Mouse (Mus musculus) hindbrain, embryonic 13.5 days (tissue): ENCODE measurements around the gene Apobec4. TPM values are rescaled to one million over a fixed set of nuclear protein-coding genes. Genes with fewer than 3 reads are reported as not detected.

ENCODE experiments used
- ATAC-seq: fragments of 200-750 bp; cut with Nextera tagmentation; 2 replicates; pipeline ENCODE4 v1.8.0; 2017; ENCODE audit warnings: moderate TSS enrichment; ENCODE audit not compliant: low FRiP score
- H3K27ac ChIP-seq: fragments of 300-500 bp; sonication (generic); 2 replicates; pipeline ENCODE4 v1.5.1; 2015; ENCODE audit warnings: inconsistent platforms, mild to moderate bottlenecking, moderate library complexity
- H3K27me3 ChIP-seq: fragments of 300-500 bp; sonication (generic); 2 replicates; pipeline ENCODE4 v1.6.1; 2015; ENCODE audit warnings: mild to moderate bottlenecking, inconsistent platforms
- H3K36me3 ChIP-seq: fragments of 300-500 bp; sonication (generic); 2 replicates; pipeline ENCODE4 v1.6.1; 2015; ENCODE audit warnings: mild to moderate bottlenecking, inconsistent platforms
- H3K4me1 ChIP-seq: fragments of 300-500 bp; sonication (generic); replicated peaks from 2 replicates; pipeline ENCODE4 v1.6.1; 2015; ENCODE audit warnings: inconsistent platforms
- H3K4me2 ChIP-seq: fragments of 300-500 bp; sonication (generic); 2 replicates; pipeline ENCODE4 v1.6.1; 2015; ENCODE audit warnings: inconsistent platforms, mild to moderate bottlenecking, moderate library complexity
- H3K4me3 ChIP-seq: fragments of 300-500 bp; sonication (generic); 2 replicates; pipeline ENCODE4 v1.5.1; 2015; ENCODE audit warnings: mild to moderate bottlenecking, inconsistent platforms
- H3K9ac ChIP-seq: fragments of 300-500 bp; sonication (generic); 2 replicates; pipeline ENCODE4 v1.6.1; 2015; ENCODE audit warnings: mild to moderate bottlenecking, inconsistent platforms
- H3K9me3 ChIP-seq: fragments of 300-500 bp; sonication (generic); 2 replicates; pipeline ENCODE4 v1.6.1; 2016; ENCODE audit warnings: inconsistent platforms
- WGBS: fragments of 180-500 bp; shearing (Covaris S2); methylation state at CpG from one replicate; pipeline ENCODE4 v1.1.7; 2015; 5-methylcytosine and 5-hydroxymethylcytosine counted together
- polyA plus RNA-seq: library from polyadenylated mRNA; unstranded; fragments of >200 nt; fragmentation: Nextera tagmentation; extraction: Ambion mirVana; gene quantifications from 2 replicates; pipeline ENCODE4 v1.2.1, GENCODE M21; 2015

The Apobec4 gene
- not detected in 2 replicates for polyA plus RNA-seq

- WGBS = 67% methylated on average over 13 of the region's 13 CpGs
- Histone ChIP-seq H3K4me1 (peaks cover 12% of the 10 kb centered on the region), H3K27me3 (no peaks in the 10 kb centered on the region), H3K27ac (0 out of 2 replicates have a peak within 1 kb of the TSS, but pooled peaks have one; percentile 8), H3K36me3 (no peaks in the 10 kb centered on the region), H3K4me2 (no peak within 1 kb of the TSS), H3K9ac (no peak within 1 kb of the TSS), H3K4me3 (no peak within 1 kb of the TSS), H3K9me3 (no peaks in the 10 kb centered on the region)
- ATAC-seq = no peak
These were observed at the start of gene Apobec4 for GRCm38 (mm10) chr1:152750312-152750965. Gene Apobec4, plus strand, starts transcription at chr1:152750551.

DNA sequence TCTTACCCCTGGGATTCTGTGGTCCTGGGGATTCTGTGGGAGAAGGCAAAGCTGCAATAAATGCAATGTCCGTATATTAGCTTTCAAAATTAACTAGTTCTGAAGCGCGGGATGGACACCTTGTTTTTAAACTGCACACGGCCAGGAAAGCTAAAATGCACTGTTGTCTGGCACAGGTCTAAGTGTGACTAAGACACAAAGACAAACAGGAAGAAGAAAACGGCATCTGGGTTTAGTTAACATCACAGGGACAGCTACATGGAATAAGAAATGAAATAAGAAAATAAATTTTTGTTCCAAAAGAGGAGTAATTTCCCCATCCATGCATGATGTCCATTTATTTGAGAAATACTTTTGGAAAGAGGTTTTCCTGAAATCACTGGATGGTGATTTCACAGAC is 49.3 kb upstream of the Apobec4 start:
- no peak overlapping the region for H3K4me2 ChIP-seq
- 90% methylated on average over 5 of the region's 5 CpGs for WGBS
- no peak overlapping the region for H3K4me3 ChIP-seq
- no peaks in the 10 kb centered on the region for H3K36me3 ChIP-seq
- H3K27ac ChIP-seq = no peak overlapping the region
- no peaks in the 10 kb centered on the region for H3K9me3 ChIP-seq
- H3K4me1 ChIP-seq = peaks cover 13% of the 10 kb centered on the region
- no peaks in the 10 kb centered on the region for H3K27me3 ChIP-seq
- no peak for ATAC-seq
- no peak overlapping the region for H3K9ac ChIP-seq

DNA sequence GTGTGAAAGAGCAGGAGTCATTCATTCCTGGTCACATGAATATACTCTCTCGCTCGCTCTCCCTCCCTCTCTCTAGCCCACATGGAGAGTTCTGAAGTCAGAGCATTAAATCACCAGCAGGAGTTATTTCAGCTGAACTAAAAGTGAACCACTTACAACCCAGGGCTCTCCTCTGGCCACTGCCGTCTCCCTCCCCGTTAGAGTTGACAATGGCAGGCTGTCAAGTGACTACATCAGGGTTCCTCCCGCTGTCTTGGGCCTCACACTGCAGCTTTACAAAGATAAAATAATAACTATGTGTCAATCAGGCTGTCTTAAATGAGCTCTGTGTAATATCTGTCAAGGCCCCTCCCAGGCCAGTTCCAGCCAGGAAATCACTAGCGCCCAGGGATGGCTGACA is 47.4 kb upstream of the Apobec4 start:
- H3K36me3 ChIP-seq = no peaks in the 10 kb centered on the region
- H3K9ac ChIP-seq = no peak overlapping the region
- no peak for ATAC-seq
- no peaks in the 10 kb centered on the region for H3K27me3 ChIP-seq
- H3K4me1 ChIP-seq = peaks cover 13% of the 10 kb centered on the region
- H3K27ac ChIP-seq = no peak overlapping the region
- no peak overlapping the region for H3K4me3 ChIP-seq
- no peak overlapping the region for H3K4me2 ChIP-seq
- 37% methylated on average over 6 of the region's 6 CpGs for WGBS
- H3K9me3 ChIP-seq = no peaks in the 10 kb centered on the region

DNA sequence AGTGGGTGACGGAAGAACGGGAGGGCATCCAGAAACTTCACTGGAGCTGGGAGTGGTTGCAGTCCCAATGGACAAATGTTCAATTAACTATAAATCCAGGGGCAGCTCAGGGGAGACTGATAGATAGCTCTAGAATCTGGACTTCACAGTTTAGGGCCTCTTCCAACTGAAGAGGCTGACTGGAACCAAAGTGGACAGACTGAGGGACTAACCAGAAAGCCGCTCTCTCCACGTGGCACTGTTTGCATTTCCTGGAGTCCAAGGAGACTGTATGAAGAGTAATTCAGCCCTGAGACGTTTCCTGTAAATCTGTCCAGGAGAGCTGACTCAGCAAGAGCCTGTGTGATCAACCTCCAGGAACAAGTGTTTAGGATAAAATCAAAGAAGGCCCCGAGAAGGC is 46.4 kb upstream of the Apobec4 start:
- Histone ChIP-seq H3K4me2 (no peak overlapping the region), H3K36me3 (no peaks in the 10 kb centered on the region), H3K4me3 (no peak overlapping the region), H3K27ac (no peak overlapping the region), H3K9me3 (no peaks in the 10 kb centered on the region), H3K27me3 (no peaks in the 10 kb centered on the region), H3K9ac (no peak overlapping the region), H3K4me1 (peaks cover 13% of the 10 kb centered on the region)
- WGBS = 72% methylated on average over 6 of the region's 6 CpGs
- ATAC-seq = no peak

DNA sequence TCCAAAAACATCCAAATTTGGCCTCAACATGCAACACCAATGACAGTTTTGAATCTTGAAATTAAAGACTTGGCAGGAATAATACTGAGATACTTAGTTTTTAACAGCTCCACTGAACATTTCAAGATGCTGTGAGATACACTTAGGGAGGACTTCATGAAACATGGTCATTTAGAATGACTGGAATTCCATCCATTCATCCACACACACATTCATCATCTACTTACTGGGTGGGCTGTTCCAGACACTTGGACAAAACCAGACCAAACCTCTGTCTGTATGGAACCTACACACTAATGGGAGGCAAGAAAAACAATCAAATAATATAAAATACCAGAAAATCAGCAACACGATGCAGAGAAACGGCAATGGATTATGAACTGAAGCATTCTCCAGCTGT is 42.8 kb upstream of the Apobec4 start:
- H3K9ac ChIP-seq = no peak overlapping the region
- H3K4me3 ChIP-seq = no peak overlapping the region
- no peaks in the 10 kb centered on the region for H3K27me3 ChIP-seq
- no peak overlapping the region for H3K27ac ChIP-seq
- H3K4me2 ChIP-seq = no peak overlapping the region
- WGBS = 92% methylated on average over 2 of the region's 2 CpGs
- no peaks in the 10 kb centered on the region for H3K36me3 ChIP-seq
- no peaks in the 10 kb centered on the region for H3K9me3 ChIP-seq
- no peak for ATAC-seq
- H3K4me1 ChIP-seq = peaks cover 13% of the 10 kb centered on the region

DNA sequence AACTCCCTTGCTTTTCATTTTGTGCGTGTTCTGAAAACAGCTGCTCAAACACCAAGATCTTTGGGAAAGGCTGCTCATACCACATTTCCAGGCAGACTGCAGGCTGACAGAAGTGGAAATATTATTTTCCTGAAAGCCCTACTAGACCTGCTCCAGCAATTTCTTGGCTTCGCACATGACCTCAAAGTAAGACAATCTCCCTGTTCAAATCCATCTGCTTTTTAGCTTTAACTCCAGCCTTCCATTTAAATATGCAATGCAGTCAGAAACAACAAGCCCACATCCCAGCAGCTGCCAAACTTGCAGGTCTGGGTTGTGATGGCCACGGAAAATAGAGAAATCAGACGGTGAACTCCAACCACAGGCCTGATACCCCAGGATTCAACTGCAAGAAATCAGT is 39.3 kb upstream of the Apobec4 start:
- 95% methylated on average over 4 of the region's 4 CpGs for WGBS
- Histone ChIP-seq H3K36me3 (no peaks in the 10 kb centered on the region), H3K9me3 (no peaks in the 10 kb centered on the region), H3K9ac (no peak overlapping the region), H3K27me3 (no peaks in the 10 kb centered on the region), H3K27ac (no peak overlapping the region), H3K4me1 (0 out of 2 replicates have a peak, but pooled peaks cover 2% of the 10 kb centered on the region), H3K4me2 (no peak overlapping the region), H3K4me3 (no peak overlapping the region)
- no peak for ATAC-seq

GRCm38 (mm10) chr1:152713924-152714323 is 36.4 kb upstream of the Apobec4 start:
- 80% methylated on average over 4 of the region's 4 CpGs for WGBS
- Histone ChIP-seq H3K4me2 (no peak overlapping the region), H3K27ac (no peak overlapping the region), H3K4me3 (no peak overlapping the region), H3K4me1 (0 out of 2 replicates have a peak, but pooled peaks cover 2% of the 10 kb centered on the region), H3K9me3 (no peaks in the 10 kb centered on the region), H3K9ac (no peak overlapping the region), H3K27me3 (no peaks in the 10 kb centered on the region), H3K36me3 (no peaks in the 10 kb centered on the region)
- no peak for ATAC-seq

DNA sequence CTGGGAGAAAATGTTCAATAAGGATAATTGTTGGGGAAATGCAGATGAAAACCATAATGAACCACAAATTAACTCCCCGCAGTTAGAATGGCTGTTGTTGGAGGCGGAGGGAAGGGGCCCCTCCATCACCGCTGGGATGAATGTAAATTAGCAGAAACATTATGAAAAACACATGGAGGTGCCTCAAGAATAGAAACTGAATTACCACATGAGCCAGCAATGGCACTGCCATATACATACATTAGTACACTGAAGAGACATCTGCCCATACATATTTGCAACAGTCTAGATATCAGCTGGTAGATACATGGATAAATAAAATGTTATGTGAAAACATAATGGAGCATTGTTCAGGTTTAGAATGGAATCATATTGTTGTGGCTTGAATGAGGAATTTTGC is 35.9 kb upstream of the Apobec4 start:
- 69% methylated on average over 3 of the region's 3 CpGs for WGBS
- ATAC-seq = no peak

DNA sequence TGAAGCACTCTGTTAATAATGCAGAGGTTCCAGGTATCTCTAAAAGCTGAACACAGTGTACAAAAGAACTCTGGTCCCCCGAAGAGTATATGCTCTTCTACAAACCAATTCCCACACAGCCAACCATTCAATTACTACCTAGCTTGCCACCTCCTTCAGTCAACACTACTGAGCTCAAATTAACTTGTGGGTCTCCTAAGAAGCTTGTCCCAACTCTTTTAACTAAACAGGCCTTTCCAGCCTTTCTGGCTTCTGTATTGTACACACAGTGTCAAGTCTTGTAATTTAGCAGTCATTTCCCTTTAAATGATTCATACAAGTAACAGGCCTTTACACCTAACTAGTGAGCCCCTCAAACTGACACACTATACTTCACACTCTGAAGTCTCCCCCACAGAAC is 33.0 kb upstream of the Apobec4 start:
- H3K4me2 ChIP-seq = no peak overlapping the region
- no peaks in the 10 kb centered on the region for H3K27me3 ChIP-seq
- 0 out of 2 replicates have a peak, but pooled peaks cover 2% of the 10 kb centered on the region for H3K4me1 ChIP-seq
- no peaks in the 10 kb centered on the region for H3K9me3 ChIP-seq
- ATAC-seq = no peak
- WGBS = 88% methylated on average over 1 of the region's 1 CpGs
- H3K36me3 ChIP-seq = no peaks in the 10 kb centered on the region
- H3K4me3 ChIP-seq = no peak overlapping the region
- H3K9ac ChIP-seq = no peak overlapping the region
- no peak overlapping the region for H3K27ac ChIP-seq

More for the DNA sequence above, 35.9 kb upstream of the Apobec4 start:
- Histone ChIP-seq H3K36me3 (no peaks in the 10 kb centered on the region), H3K9me3 (no peaks in the 10 kb centered on the region), H3K27ac (peak overlapping the region; percentile 14; the same call in 1 of the 2 replicates), H3K4me1 (0 out of 2 replicates have a peak, but pooled peaks cover 2% of the 10 kb centered on the region), H3K27me3 (no peaks in the 10 kb centered on the region), H3K9ac (no peak overlapping the region), H3K4me3 (no peak overlapping the region), H3K4me2 (no peak overlapping the region)

DNA sequence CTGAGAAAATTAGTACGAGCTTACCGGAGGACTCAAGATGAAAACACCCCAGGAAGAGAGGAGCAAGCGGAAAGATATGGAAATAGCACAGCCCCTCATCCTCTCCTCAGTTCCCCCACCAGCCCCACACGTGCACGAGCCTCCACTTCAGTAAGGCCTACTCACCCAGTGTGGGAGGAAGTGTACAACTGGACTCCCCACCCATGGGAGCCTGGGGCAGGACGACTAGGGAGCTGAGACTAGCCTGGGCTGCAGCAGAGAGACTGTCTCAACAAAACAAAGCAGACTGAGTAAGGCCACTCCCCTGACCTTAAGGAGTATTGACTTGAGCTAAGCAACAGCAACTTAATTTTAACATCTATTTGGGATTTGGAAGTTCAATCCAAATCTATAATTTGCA is 32.2 kb upstream of the Apobec4 start:
- no peaks in the 10 kb centered on the region for H3K27me3 ChIP-seq
- no peak for ATAC-seq
- H3K36me3 ChIP-seq = no peaks in the 10 kb centered on the region
- H3K4me3 ChIP-seq = no peak overlapping the region
- H3K9me3 ChIP-seq = no peaks in the 10 kb centered on the region
- H3K27ac ChIP-seq = no peak overlapping the region
- WGBS = 68% methylated on average over 6 of the region's 6 CpGs
- H3K4me1 ChIP-seq = 0 out of 2 replicates have a peak, but pooled peaks cover 2% of the 10 kb centered on the region
- H3K9ac ChIP-seq = no peak overlapping the region
- no peak overlapping the region for H3K4me2 ChIP-seq

DNA sequence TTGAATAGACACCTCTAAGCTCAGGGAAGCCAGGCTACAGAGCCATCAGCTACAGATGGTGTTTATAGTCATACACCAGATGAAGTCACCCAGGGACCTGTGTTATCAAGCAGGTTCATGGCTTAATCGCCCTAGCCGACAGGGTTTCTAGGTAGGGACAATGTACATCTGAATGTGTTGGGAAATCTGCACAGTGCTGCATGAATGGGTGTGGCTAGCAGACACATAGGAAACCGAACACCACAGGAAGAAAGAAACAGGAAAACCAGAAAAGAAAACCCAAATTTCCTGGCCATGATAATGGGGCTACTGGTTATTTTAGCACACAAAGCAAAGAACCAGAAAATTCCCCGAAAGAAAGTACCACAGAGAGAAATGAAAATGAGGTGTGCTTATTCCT is 29.4 kb upstream of the Apobec4 start:
- Histone ChIP-seq H3K9ac (no peak overlapping the region), H3K27me3 (no peaks in the 10 kb centered on the region), H3K4me3 (no peak overlapping the region), H3K36me3 (no peaks in the 10 kb centered on the region), H3K4me2 (no peak overlapping the region), H3K4me1 (no peaks in the 10 kb centered on the region), H3K9me3 (no peaks in the 10 kb centered on the region), H3K27ac (no peak overlapping the region)
- 87% methylated on average over 4 of the region's 4 CpGs for WGBS
- no peak for ATAC-seq

DNA sequence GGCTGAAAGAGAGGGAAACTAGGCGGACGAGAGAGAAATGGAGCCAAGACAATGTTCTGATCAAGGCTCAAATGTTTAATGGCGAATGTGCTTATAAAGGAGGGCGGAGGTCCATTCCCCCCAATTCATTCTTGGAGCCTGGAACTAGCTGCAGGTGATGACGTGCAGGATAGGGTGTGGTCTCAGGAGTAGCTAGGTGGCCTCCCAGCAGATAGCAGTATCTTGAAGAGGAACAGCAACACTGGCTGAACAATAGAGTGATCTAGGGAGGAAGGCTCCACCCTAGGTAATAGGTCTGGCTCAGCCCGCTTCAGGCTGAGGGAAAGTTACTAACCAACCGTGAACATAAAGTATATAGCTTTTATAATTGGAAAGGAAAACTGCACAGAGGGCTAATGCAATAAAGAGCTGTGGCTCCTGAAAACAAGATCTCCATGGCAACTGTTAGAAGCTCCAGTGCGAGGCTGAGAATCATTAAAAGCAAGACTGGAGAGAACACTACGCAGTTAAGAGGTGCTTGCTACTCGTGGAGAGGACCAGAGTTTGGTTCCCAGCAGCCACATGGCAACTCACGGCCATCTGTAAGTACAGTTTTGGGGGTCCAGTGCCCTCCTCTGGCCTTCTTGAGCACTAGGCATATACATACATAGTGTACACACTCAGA is 28.7 kb upstream of the Apobec4 start:
- H3K27ac ChIP-seq = no peak overlapping the region
- H3K9ac ChIP-seq = no peak overlapping the region
- no peak overlapping the region for H3K4me2 ChIP-seq
- no peaks in the 10 kb centered on the region for H3K4me1 ChIP-seq
- WGBS = 83% methylated on average over 11 of the region's 11 CpGs
- no peaks in the 10 kb centered on the region for H3K9me3 ChIP-seq
- no peaks in the 10 kb centered on the region for H3K27me3 ChIP-seq
- no peak for ATAC-seq
- no peaks in the 10 kb centered on the region for H3K36me3 ChIP-seq
- H3K4me3 ChIP-seq = no peak overlapping the region

DNA sequence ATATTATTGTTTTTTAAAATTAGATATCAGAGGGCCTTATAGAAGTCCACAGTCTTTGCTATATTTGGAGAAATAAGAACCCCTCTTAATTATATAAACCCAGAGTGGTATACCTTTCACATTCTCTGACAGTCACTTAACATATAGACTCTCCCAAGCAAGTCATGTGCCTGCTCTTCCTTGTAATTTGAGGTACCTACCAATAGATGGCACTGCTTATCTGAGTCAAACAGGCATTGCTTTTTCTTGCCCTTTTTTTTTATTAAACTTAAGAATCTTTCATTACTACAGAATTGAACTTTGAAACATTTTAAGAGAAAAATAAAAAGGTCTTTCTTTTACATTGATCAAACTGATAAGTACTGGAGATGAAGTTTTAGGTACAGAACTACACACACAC is 26.1 kb upstream of the Apobec4 start:
- H3K9me3 ChIP-seq = no peaks in the 10 kb centered on the region
- H3K4me2 ChIP-seq = no peak overlapping the region
- no peaks in the 10 kb centered on the region for H3K36me3 ChIP-seq
- H3K9ac ChIP-seq = no peak overlapping the region
- no peaks in the 10 kb centered on the region for H3K27me3 ChIP-seq
- H3K4me1 ChIP-seq = no peaks in the 10 kb centered on the region
- ATAC-seq = no peak
- no peak overlapping the region for H3K27ac ChIP-seq
- no peak overlapping the region for H3K4me3 ChIP-seq
